Mouse (Mus musculus): ENCODE measurements at regions not wholly inside any gene's neighbourhood (a gene's known extent, or its start where the extent isn't known, plus 50 kb on each side); places are given as distances from the start of the nearest gene placed in this dataset.
A peak's percentile ranks its signal among the peaks of the same experiment; 100 is the strongest.

DNA sequence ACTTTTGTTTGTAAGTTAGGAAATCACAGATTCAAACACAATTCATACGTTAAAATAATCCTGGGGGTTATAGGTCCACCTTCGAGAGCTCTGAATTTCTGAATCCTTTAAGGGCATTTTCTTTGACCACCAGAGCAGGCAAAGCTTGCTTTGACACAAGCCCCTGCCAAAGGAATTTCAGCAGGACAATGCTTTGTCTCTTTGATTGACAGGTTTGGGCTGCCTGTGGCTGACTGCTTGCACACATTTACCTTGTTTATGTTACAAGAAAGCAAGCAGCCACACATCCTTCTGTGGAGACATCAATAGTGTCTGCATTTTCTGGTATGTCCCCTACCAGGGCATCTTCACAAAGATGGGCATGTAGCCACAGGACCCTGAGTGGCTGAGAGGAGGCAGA, 228.5 kb downstream of the Dcdc2c start:
- no peak for TF ChIP-seq POLR2A (IDR thresholded peaks at IDR 0.05; ENCODE audit: borderline replicate concordance, extremely low read depth, insufficient read depth, insufficient read length, poor library complexity, severe bottlenecking)
- no peak for TF ChIP-seq CTCF (IDR thresholded peaks at IDR 0.05; ENCODE audit: borderline replicate concordance, extremely low read depth, insufficient read depth, insufficient read length)
- DNase-seq (ENCODE audit: low read depth), result no peak

DNA sequence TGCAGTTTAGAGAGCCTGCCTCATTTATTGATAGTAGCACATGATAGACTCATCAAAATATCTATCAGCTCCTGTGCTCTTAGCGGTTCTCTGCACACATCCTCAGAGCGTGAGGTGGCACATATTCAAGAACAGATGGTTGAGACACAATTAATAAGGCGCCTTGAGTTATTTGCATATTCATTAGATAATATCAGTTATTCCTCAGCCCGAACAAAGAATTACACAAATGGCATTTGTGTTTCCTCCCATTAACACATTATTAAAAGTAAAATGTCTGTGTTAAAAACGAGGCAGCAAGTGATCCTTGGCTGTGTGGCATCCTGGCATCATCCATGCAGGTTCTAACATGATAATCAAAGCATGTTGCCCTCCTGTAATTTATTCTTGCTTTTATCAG, 243.0 kb downstream of the Dcdc2c start:
- peak; percentile 92 for DNase-seq (ENCODE audit: low read depth)
- no peak for TF ChIP-seq POLR2A (IDR thresholded peaks at IDR 0.05; ENCODE audit: borderline replicate concordance, extremely low read depth, insufficient read depth, insufficient read length, poor library complexity, severe bottlenecking)
- TF ChIP-seq CTCF (IDR thresholded peaks at IDR 0.05; ENCODE audit: borderline replicate concordance, extremely low read depth, insufficient read depth, insufficient read length), result no peak

DNA sequence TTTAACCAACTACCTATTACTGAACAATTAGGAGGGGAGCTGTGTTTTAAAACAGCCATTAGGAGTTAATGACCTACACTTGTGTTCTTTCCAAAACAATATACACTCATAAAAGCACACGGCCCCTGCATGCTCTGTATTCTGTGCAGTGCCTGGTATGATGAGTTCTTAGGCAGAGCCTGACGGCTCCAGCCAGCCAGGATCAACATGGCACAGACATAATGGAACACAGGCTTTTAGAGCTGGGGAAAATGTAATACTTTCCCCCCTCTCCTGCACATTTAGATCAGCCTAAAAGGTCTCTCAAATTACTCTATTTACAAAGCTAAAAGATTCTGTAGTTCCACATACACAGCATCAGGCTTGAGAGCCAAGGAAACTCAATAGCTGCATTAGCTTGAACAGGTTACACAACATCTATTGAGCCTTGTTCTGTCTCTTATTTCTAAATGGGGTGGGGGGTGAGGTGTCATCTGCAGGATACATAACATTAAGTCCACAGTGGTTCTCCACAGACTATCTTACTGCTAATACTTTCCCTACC, 250.1 kb downstream of the Dcdc2c start:
- peak; percentile 58 for DNase-seq (ENCODE audit: low read depth)
- TF ChIP-seq CTCF (IDR thresholded peaks at IDR 0.05; ENCODE audit: borderline replicate concordance, extremely low read depth, insufficient read depth, insufficient read length), result no peak
- no peak for TF ChIP-seq POLR2A (IDR thresholded peaks at IDR 0.05; ENCODE audit: borderline replicate concordance, extremely low read depth, insufficient read depth, insufficient read length, poor library complexity, severe bottlenecking)

DNA sequence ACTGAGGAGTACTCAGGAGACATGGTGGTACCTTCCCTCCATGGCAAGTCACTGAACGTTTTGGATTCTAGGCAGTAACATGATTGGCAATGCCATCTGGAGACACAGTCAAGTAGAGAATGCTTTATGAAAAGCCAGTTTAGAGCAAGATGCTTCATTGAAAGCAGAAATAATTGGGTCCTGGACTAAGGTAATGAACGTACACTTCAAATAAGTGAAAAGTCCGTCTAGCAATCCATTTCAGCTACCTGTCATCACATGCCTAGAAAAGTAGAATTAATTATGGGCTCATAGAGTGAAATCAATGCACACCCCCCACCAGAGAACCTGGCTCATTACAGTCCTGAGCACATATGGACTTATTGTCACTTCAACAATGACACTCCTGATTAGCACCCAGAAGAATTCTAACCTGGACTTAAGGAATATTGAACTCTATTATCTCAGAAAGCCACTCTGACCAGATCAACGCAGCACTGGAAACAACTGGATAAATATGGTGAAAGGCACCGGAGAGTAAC, 263.8 kb downstream of the Dcdc2c start:
- TF ChIP-seq CTCF (IDR thresholded peaks at IDR 0.05; ENCODE audit: borderline replicate concordance, extremely low read depth, insufficient read depth, insufficient read length) (no peak), POLR2A (IDR thresholded peaks at IDR 0.05; ENCODE audit: borderline replicate concordance, extremely low read depth, insufficient read depth, insufficient read length, poor library complexity, severe bottlenecking) (no peak)
- peak; percentile 73 for DNase-seq (ENCODE audit: low read depth)

DNA sequence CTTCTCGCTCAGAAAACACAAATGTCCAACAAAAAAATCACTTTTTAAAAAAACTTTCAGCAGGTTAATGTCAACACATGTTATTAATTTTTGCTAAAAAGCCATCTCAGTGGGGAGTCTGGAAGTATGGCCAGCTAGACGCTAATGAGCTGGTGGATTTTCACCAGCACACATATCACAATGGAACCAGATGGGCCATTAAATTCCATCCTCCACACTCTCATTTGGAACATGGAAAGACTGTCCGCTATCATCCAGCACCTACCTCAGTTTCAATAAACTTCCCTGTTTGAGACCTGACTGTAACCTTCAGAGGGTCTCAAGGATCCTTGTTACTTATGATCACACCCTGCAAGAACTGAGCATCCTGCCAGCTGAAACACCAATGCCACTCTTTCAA, 296.7 kb downstream of the Dcdc2c start:
- peak; percentile 44 for DNase-seq (ENCODE audit: low read depth)
- TF ChIP-seq CTCF (IDR thresholded peaks at IDR 0.05; ENCODE audit: borderline replicate concordance, extremely low read depth, insufficient read depth, insufficient read length) (no peak), POLR2A (IDR thresholded peaks at IDR 0.05; ENCODE audit: borderline replicate concordance, extremely low read depth, insufficient read depth, insufficient read length, poor library complexity, severe bottlenecking) (no peak)

DNA sequence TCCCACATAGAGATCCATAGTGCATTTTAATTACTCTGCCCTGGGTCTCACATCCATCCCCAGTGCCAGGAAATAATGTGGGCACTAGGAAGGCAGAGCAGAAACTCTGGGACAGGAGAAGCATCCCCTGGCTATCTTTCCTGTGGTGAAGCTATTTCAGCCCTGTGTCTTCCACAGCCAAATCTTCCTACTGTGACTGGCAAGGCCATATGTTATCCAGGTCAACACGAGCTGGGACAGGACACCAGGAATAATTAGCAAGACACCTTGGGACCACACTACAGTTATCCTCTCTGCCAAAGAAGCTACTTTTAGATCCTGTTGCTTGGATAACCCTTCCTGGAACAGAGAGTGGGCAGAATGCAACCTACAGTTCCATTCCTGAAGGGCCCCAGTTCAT, 301.7 kb downstream of the Dcdc2c start:
- no peak for DNase-seq (ENCODE audit: low read depth)
- TF ChIP-seq POLR2A (IDR thresholded peaks at IDR 0.05; ENCODE audit: borderline replicate concordance, extremely low read depth, insufficient read depth, insufficient read length, poor library complexity, severe bottlenecking) (no peak), CTCF (IDR thresholded peaks at IDR 0.05; ENCODE audit: borderline replicate concordance, extremely low read depth, insufficient read depth, insufficient read length) (no peak)

DNA sequence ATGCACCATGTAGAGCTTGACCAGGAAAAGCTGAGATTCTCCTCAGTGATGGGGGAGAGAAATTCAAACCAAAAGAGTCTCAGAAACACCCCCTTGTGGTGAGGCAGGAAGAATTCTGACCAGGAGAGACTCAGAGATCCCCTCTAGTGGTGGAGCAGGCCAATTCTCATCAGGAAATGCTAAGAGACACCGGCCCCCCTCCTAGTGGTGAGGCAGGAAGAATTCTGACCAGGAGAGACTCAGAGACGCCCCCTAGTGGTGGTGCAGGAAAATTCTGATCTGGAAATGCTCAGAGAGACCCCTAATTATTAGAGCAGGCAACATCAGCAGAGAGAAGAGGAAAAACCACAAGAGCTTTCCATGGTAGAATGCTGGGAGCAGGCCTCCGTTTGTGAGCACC, 303.4 kb downstream of the Dcdc2c start:
- no peak for TF ChIP-seq POLR2A (IDR thresholded peaks at IDR 0.05; ENCODE audit: borderline replicate concordance, extremely low read depth, insufficient read depth, insufficient read length, poor library complexity, severe bottlenecking)
- TF ChIP-seq CTCF (IDR thresholded peaks at IDR 0.05; ENCODE audit: borderline replicate concordance, extremely low read depth, insufficient read depth, insufficient read length), result peak; percentile 48

DNA sequence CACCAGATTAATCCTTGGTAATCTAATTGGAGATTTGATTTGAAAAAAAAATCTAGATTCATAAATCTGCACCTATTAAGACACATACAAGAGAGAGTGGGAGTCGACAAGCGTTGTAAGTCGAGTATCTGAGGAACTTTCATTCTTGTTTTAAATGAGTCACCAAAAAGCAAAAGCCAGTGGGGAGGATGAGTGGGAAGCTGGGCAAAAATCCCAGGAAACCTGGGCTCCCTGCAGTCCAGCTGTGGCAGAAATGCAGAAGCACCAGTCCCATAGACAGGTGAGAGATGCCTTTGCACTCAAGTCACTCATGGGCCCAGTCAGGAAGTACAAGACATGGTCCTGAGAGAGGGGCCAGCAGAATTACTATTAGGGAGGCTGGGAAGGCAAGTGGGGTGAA, 303.9 kb downstream of the Dcdc2c start:
- no peak for DNase-seq (ENCODE audit: low read depth)
- TF ChIP-seq CTCF (IDR thresholded peaks at IDR 0.05; ENCODE audit: borderline replicate concordance, extremely low read depth, insufficient read depth, insufficient read length), result no peak
- TF ChIP-seq POLR2A (IDR thresholded peaks at IDR 0.05; ENCODE audit: borderline replicate concordance, extremely low read depth, insufficient read depth, insufficient read length, poor library complexity, severe bottlenecking), result no peak

More for the DNA sequence above, 303.4 kb downstream of the Dcdc2c start:
- DNase-seq (ENCODE audit: low read depth), result peak; percentile 11

DNA sequence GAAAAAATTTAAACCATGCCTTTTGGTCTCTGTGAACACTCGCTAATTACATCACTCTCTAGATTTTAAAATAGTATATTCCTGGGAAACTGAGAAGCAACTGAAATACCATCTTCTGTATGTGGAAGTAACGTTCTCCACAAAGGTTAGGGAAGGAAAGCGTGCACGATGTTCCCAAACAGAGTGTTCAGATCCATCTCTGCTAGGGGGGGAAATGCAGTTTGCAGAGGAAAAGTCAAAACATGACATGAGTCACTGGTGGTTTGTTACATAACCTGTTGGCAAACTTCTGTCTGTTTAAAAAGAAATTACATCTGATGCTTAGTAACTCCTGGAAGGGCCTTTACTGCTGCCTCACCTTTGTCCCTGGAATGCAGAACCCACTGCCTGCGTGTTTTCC, 314.2 kb downstream of the Dcdc2c start:
- no peak for DNase-seq (ENCODE audit: low read depth)

DNA sequence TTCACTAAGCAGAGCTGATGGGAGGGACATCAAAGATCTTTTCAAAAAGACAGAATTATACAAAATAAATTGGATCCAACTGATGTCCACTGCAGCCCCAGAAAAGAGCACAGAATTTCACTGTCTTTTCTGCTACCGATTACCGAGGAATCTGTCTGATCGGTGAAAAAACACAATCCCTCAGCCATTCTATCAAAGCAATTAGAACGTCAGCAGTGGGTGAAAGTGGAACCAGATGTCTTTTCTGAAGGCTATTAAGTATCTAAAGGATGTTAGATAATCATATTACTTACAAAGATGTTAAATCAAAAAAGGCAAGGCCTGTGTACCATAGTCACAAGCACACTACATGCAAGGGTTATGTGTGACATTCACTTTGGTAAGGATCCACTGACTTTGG, 315.2 kb downstream of the Dcdc2c start:
- DNase-seq (ENCODE audit: low read depth), result peak; percentile 14
- TF ChIP-seq CTCF (IDR thresholded peaks at IDR 0.05; ENCODE audit: borderline replicate concordance, extremely low read depth, insufficient read depth, insufficient read length) (no peak), POLR2A (IDR thresholded peaks at IDR 0.05; ENCODE audit: borderline replicate concordance, extremely low read depth, insufficient read depth, insufficient read length, poor library complexity, severe bottlenecking) (no peak)

More for the DNA sequence above, 314.2 kb downstream of the Dcdc2c start:
- TF ChIP-seq CTCF (IDR thresholded peaks at IDR 0.05; ENCODE audit: borderline replicate concordance, extremely low read depth, insufficient read depth, insufficient read length) (no peak), POLR2A (IDR thresholded peaks at IDR 0.05; ENCODE audit: borderline replicate concordance, extremely low read depth, insufficient read depth, insufficient read length, poor library complexity, severe bottlenecking) (no peak)

DNA sequence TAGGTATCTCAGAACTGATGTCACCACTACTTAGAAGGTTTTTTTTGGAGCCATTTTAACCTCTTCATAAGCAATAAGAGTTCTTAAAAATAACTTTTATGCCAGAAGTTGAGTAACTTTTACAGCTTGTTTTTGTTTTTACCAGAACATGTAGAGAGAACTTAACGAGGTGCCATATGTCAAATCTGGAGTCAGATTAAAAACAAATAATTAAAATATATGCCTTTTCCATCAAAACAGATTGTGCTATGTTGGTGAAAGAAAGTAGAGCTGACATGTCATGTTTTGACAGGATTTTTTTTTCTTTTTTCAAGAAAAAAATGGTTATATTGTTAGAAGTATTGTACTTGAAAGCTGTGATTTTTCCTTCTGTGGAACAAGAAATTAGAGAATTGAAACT, 349.4 kb downstream of the Dcdc2c start:
- peak; percentile 65 for DNase-seq (ENCODE audit: low read depth)
- TF ChIP-seq POLR2A (IDR thresholded peaks at IDR 0.05; ENCODE audit: borderline replicate concordance, extremely low read depth, insufficient read depth, insufficient read length, poor library complexity, severe bottlenecking) (no peak), CTCF (IDR thresholded peaks at IDR 0.05; ENCODE audit: borderline replicate concordance, extremely low read depth, insufficient read depth, insufficient read length) (no peak)

DNA sequence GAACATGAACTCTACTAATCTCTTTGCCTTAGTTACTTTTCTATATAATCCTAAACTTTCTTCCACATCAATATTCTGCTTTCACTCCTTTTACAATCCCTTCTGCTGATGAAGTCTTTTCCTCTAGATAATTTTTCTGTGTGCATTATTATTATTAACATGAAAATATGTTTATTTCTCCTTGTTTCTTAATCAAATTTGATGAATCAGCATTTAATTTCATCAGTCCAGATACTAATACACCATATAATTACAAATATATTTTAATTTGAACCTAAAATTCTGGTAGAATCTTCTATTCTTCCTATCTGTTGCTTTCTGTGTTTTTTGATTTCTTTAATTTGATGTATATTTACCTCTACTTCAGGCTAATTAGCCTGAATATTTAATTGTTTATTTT, 365.5 kb downstream of the Dcdc2c start:
- TF ChIP-seq CTCF (IDR thresholded peaks at IDR 0.05; ENCODE audit: borderline replicate concordance, extremely low read depth, insufficient read depth, insufficient read length) (no peak), POLR2A (IDR thresholded peaks at IDR 0.05; ENCODE audit: borderline replicate concordance, extremely low read depth, insufficient read depth, insufficient read length, poor library complexity, severe bottlenecking) (no peak)
- DNase-seq (ENCODE audit: low read depth), result no peak
